Mouse (Mus musculus) mature B cell (primary cell): Measurements from ENCODE around the gene Tlcd1.

Source experiments
- in situ Hi-C: fragments of 300-500 bp; cut with MboI; formaldehyde crosslinking; loops from 2 replicates; pipeline ENCODE4 v1.14.3; 2019

Gene Tlcd1

GRCm38 (mm10) chr11:78161968-78162367 lies 14.5 kb upstream of the Tlcd1 start:
- in situ Hi-C loops: no loop called here

GRCm38 (mm10) chr11:78162504-78162903 lies 14.0 kb upstream of the Tlcd1 start:
- in situ Hi-C loops: no loop called here

GRCm38 (mm10) chr11:78163045-78163444 lies 13.5 kb upstream of the Tlcd1 start:
- in situ Hi-C loops: no loop called here

- in situ Hi-C loops: no loop called here
Observed at GRCm38 (mm10) chr11:78163681-78164603, 12.6 kb upstream of the Tlcd1 start.

GRCm38 (mm10) chr11:78164604-78164923 lies 11.9 kb upstream of the Tlcd1 start:
- in situ Hi-C loops: no loop called here

- in situ Hi-C loops: no loop called here
Observed at GRCm38 (mm10) chr11:78164924-78165760, 11.4 kb upstream of the Tlcd1 start, which contains the start of gene Traf4. Traf4 (minus strand) TSS chr11:78165589.

- in situ Hi-C loops: no loop called here
Observed at GRCm38 (mm10) chr11:78165761-78166109, 10.8 kb upstream of the Tlcd1 start.

- in situ Hi-C loops: no loop called here
Observed at GRCm38 (mm10) chr11:78166161-78166560, 10.3 kb upstream of the Tlcd1 start.

- in situ Hi-C loops: no loop called here
Observed at GRCm38 (mm10) chr11:78166640-78167039, 9.9 kb upstream of the Tlcd1 start.

- in situ Hi-C loops: no loop called here
Observed at GRCm38 (mm10) chr11:78167257-78167959, 9.1 kb upstream of the Tlcd1 start.

- in situ Hi-C loops: no loop called here
Observed at GRCm38 (mm10) chr11:78168541-78169468, 7.7 kb upstream of the Tlcd1 start.

- in situ Hi-C loops: no loop called here
Observed at GRCm38 (mm10) chr11:78170306-78170705, 6.2 kb upstream of the Tlcd1 start.

- in situ Hi-C loops: no loop called here
Observed at GRCm38 (mm10) chr11:78171328-78171727, 5.2 kb upstream of the Tlcd1 start.

GRCm38 (mm10) chr11:78172034-78172747 lies 4.3 kb upstream of the Tlcd1 start:
- in situ Hi-C loops: no loop called here

GRCm38 (mm10) chr11:78172748-78173383 lies 3.6 kb upstream of the Tlcd1 start:
- in situ Hi-C loops: no loop called here

- in situ Hi-C loops: no loop called here
Observed at GRCm38 (mm10) chr11:78174506-78174905, 2.0 kb upstream of the Tlcd1 start.

GRCm38 (mm10) chr11:78175771-78176401 lies 625 bp upstream of the Tlcd1 start:
- in situ Hi-C loops: no loop called here

GRCm38 (mm10) chr11:78176905-78177331 lies 407 bp downstream of the Tlcd1 start:
- in situ Hi-C loops: no loop called here

GRCm38 (mm10) chr11:78177437-78177836 lies 926 bp downstream of the Tlcd1 start:
- in situ Hi-C loops: no loop called here
